Mouse (Mus musculus) C2C12 (cell line): Measurements from ENCODE around the gene Tenm2. TPM values are rescaled to one million over a fixed set of nuclear protein-coding genes. Genes with fewer than 3 reads are reported as not detected.

Experiments
- H3K27me3 ChIP-seq: one replicate; pipeline ENCODE4 v1.6.1; 2011; ENCODE audit not compliant: control insufficient read depth, insufficient read depth, insufficient read length
- H3K36me3 ChIP-seq: one replicate; pipeline ENCODE4 v1.6.1; 2011; ENCODE audit not compliant: control insufficient read depth, insufficient read depth
- H3K4me3 ChIP-seq: one replicate; pipeline ENCODE4 v1.5.1; 2011; ENCODE audit warnings: mild to moderate bottlenecking, control low read depth; ENCODE audit not compliant: poor library complexity, insufficient read depth, severe bottlenecking
- H3K79me2 ChIP-seq: one replicate; pipeline ENCODE4 v1.6.1; 2011; ENCODE audit not compliant: control insufficient read depth, insufficient read depth
- H3K79me3 ChIP-seq: one replicate; pipeline ENCODE4 v1.6.1; 2011; ENCODE audit warnings: low read depth, control low read depth
- H3ac ChIP-seq: one replicate; pipeline ENCODE3; 2011; ENCODE audit warnings: low read depth; ENCODE audit not compliant: control insufficient read depth, insufficient read length
- CEBPB ChIP-seq: IDR thresholded peaks from one replicate; pipeline ENCODE4 v1.6.1; 2011; ENCODE audit warnings: low read depth, mild to moderate bottlenecking, control low read depth, moderate library complexity
- CTCF ChIP-seq: IDR thresholded peaks from one replicate; pipeline ENCODE4 v1.5.1; 2011; ENCODE audit not compliant: control insufficient read depth, insufficient read depth, insufficient read length
- FOSL1 ChIP-seq: IDR thresholded peaks from one replicate; pipeline ENCODE4 v1.8.0; 2011; ENCODE audit warnings: mild to moderate bottlenecking, low read length; ENCODE audit not compliant: poor library complexity, insufficient read depth, severe bottlenecking
- MAX ChIP-seq: IDR thresholded peaks from one replicate; pipeline ENCODE4 v1.6.1; 2011; ENCODE audit warnings: mild to moderate bottlenecking, control low read depth
- MYOD1 ChIP-seq: IDR thresholded peaks from one replicate; pipeline ENCODE4 v1.6.1; 2011; ENCODE audit warnings: low read depth; ENCODE audit not compliant: control insufficient read depth, insufficient read length
- MYOG ChIP-seq: IDR thresholded peaks from one replicate; pipeline ENCODE4 v1.6.1; 2011; ENCODE audit not compliant: control insufficient read depth, insufficient read length; ENCODE audit errors: extremely low read depth
- USF1 ChIP-seq: IDR thresholded peaks from one replicate; pipeline ENCODE4 v1.6.1; 2011; ENCODE audit warnings: low read depth, mild to moderate bottlenecking, control low read depth, moderate library complexity
- polyA plus RNA-seq: library from polyadenylated mRNA; unstranded; fragments of >200 nt; fragmentation: generic; extraction: Trizol; gene quantifications from one replicate; pipeline ENCODE4 v1.2.1, GENCODE M21; 2012; ENCODE audit warnings: missing spikeins

Tenm2 gene
- polyA plus RNA-seq, 1 experiment, result not detected

DNA sequence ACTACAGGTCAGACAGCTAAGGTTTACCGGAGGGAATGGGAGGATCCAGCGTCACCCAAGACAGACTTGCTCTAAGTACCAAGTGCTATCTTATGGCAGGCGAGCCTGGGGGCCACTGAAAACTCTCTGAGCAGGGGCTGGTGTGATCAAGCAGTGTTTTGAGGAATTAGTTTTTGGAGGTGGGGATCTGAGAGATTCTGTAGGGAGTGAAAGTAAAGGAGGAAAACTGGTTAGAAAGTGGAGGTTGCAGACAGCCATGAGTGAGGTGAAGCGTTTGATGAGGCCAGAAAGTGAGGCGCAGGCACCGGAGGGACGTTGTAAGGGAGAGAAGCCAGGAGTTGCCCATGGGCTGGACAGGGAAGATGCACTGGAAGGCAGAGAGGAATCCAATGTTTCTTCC, 1063.8 kb downstream of the Tenm2 start:
- no peaks in the 10 kb centered on the region for H3K79me3 ChIP-seq
- no peaks in the 10 kb centered on the region for H3K36me3 ChIP-seq
- no peak overlapping the region for H3K4me3 ChIP-seq
- no peaks in the 10 kb centered on the region for H3K27me3 ChIP-seq
- TF ChIP-seq FOSL1, result no peak
- TF ChIP-seq USF1, result no peak
- no peak for TF ChIP-seq MAX
- no peak for TF ChIP-seq CTCF
- TF ChIP-seq MYOG, result no peak
- TF ChIP-seq MYOD1, result no peak
- no peak for TF ChIP-seq CEBPB
- no peaks in the 10 kb centered on the region for H3K79me2 ChIP-seq
- H3ac ChIP-seq, result no peak overlapping the region

DNA sequence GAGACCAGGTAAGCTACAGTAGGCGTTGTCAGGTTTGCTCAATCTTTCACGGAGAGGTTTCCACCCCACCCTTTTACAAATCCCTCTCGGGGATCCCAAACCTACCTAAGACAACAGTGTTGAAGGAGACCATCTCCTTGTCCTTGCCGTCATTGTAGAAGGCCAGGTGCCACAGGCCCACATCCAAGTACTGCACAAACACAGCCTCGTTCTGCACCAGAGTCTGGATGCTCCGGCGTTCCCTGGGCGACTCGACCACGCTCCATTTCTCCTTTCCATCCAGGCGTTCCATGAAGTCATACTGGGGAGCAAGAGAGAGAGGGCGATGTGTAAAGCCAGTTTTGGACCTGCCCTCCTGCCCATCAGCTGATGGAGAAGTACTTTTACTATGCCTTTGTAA, 1064.5 kb downstream of the Tenm2 start:
- TF ChIP-seq CTCF, result no peak
- TF ChIP-seq MYOG, result no peak
- TF ChIP-seq FOSL1, result no peak
- TF ChIP-seq USF1, result no peak
- TF ChIP-seq MAX, result no peak
- TF ChIP-seq CEBPB, result no peak
- TF ChIP-seq MYOD1, result no peak
- H3K79me2 ChIP-seq, result no peaks in the 10 kb centered on the region
- H3K36me3 ChIP-seq, result no peaks in the 10 kb centered on the region
- no peaks in the 10 kb centered on the region for H3K27me3 ChIP-seq
- H3K79me3 ChIP-seq, result no peaks in the 10 kb centered on the region
- no peak overlapping the region for H3ac ChIP-seq
- H3K4me3 ChIP-seq, result no peak overlapping the region

DNA sequence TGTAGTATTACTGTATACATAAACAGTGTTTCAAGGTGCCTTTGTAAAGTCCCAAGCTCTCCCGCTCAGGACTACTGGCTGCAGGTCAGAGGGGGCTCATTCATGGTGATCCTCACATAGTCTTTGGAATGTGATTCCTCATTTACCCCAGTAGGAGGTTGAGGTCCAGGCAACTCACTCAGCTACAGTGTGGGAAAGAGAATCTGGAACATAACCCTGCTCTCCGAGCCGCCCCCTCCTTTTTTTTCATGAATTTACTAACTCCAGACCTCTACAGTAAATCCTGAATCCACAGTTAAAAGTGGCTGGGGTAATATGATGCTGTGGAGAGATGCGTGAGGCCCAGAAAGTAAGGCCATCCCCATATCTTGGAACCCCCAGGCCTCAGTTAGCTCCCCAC, 1066.0 kb downstream of the Tenm2 start:
- H3K79me3 ChIP-seq, result no peaks in the 10 kb centered on the region
- H3K4me3 ChIP-seq, result no peak overlapping the region
- H3K79me2 ChIP-seq, result no peaks in the 10 kb centered on the region
- no peak for TF ChIP-seq MYOG
- TF ChIP-seq MYOD1, result no peak
- TF ChIP-seq FOSL1, result no peak
- no peak for TF ChIP-seq USF1
- no peaks in the 10 kb centered on the region for H3K27me3 ChIP-seq
- no peak overlapping the region for H3ac ChIP-seq
- H3K36me3 ChIP-seq, result no peaks in the 10 kb centered on the region

DNA sequence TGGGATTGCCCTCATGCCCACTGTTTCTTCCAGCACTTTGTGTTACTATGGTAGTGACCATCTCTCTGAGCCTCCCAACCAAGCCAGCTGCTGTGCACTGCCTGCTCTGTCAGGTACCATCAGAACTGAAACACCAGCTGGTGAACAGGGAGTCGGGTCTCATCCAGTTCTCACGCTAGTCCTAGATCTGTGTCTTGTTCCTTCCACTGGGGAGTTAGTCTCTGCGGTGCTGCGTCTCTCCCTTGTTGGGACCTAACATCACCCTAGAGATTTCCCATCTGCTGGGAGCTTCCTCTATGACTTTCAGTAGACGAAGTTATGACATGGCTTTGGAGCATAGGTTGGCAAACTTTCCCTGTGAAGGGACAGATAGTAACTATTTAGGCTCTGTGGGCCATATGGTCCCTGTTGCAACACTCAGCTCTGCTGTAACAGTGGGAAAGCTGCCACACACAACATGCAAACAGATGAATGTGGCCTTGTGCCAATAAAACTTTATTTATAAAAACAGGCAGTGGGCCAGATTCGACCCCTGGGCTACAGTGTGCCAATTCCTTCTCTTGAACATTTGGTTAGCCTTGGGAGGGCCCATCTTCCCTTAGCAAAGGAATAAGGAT, 1066.7 kb downstream of the Tenm2 start:
- Histone ChIP-seq H3K4me3 (no peak overlapping the region), H3K36me3 (no peaks in the 10 kb centered on the region), H3K79me3 (no peaks in the 10 kb centered on the region), H3K79me2 (no peaks in the 10 kb centered on the region), H3K27me3 (no peaks in the 10 kb centered on the region), H3ac (no peak overlapping the region)
- TF ChIP-seq CEBPB (no peak), MAX (no peak), MYOG (no peak), FOSL1 (no peak), CTCF (no peak), MYOD1 (no peak), USF1 (no peak)

DNA sequence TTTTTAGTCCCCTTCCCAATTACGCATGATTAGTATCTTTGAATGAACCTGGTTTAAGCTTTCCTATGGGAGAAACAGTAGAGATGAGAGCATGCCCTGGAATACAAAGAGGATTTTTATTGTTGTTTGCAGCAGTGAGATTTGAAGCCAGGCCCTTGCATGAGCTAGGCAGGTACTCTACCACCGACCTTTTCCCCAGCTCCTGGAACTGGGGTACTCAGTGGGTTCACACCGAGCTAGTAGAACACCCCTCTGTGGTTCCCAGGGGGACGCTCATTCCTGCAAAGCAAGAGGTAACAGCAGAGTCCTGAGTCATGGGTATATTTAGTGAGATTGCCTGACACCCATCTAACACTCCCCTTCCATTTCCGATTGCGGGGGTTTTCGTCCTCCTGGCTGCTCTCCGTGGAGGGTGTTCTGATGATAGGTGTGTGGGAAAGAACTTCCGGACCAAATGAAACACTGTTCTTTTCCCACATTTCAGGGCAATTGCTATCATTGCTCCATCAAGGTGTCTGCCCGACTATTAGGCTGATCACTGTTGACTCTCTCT, 1067.9 kb downstream of the Tenm2 start:
- Histone ChIP-seq H3K79me2 (no peaks in the 10 kb centered on the region), H3K4me3 (no peak overlapping the region), H3ac (no peak overlapping the region), H3K36me3 (no peaks in the 10 kb centered on the region), H3K79me3 (no peaks in the 10 kb centered on the region), H3K27me3 (no peaks in the 10 kb centered on the region)
- TF ChIP-seq MAX (no peak), MYOD1 (no peak), FOSL1 (no peak), MYOG (no peak), CEBPB (no peak), USF1 (no peak), CTCF (no peak)

DNA sequence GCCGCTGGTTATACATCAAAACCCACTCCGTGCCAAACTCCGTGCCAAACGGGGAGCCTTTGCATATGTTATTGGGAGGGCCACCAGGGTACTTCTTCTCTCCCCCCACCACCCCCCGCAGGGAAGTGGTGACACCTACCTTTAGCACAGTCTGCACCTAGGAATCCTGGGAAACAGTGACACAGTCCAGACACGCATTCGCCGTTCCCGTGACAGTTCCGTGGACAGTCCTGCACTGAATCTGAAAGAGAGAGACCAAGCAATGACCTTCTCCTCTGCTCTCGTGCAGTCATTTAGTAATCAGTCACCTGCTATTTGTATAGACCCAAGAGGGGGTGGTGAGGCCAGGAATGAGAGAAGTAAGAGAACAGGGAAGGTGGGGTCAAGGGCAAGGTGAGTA, 1072.2 kb downstream of the Tenm2 start:
- H3K79me2 ChIP-seq, result no peaks in the 10 kb centered on the region
- no peak overlapping the region for H3ac ChIP-seq
- no peak for TF ChIP-seq MAX
- no peak for TF ChIP-seq MYOD1
- TF ChIP-seq MYOG, result no peak
- no peak for TF ChIP-seq FOSL1
- no peak for TF ChIP-seq CEBPB
- no peaks in the 10 kb centered on the region for H3K79me3 ChIP-seq
- H3K36me3 ChIP-seq, result no peaks in the 10 kb centered on the region
- no peak overlapping the region for H3K4me3 ChIP-seq
- H3K27me3 ChIP-seq, result no peaks in the 10 kb centered on the region
